13 mouse cellular contexts compared by ENCODE assay signal in the genomic region with DNA sequence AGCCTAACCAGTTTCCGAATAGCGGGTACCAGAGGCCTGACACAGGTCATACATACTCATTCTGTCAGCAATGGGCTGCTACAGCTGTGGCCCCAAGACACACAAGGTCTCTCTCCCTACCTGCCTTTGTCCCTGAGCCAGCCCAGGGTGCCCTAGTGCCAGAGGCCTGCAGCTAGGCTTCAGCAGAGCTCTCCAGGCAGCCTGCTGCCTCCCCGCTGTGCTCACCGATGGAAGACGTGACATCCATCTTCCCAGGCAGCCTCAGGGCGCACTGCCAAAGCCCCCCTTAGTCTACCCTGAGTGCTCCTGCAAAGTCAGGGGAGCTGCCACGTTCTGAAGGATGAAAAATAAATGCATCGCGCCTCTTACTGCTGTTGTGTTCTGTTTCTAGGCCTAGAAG. TPM values are rescaled to one million over a fixed set of nuclear protein-coding genes. Genes with fewer than 3 reads are reported as not detected.
DNase-seq lines count a peak whose midpoint lies in the region; ATAC-seq lines count a peak whose summit lies in the region.
"Had no signal": no experiment of that assay in that cellular context is flagged by ENCODE, and none has a peak within 500 bp of the region (broad histone marks: within the 10 kb centered on the region; RNA-seq: fewer than 3 reads in every experiment).

No protein-coding gene starts in this region.

- intact Hi-C loops in gastrocnemius, postnatal 14 days (cut with DNase I; ENCODE audit: low total_unique reads), result no loop called here

- 51% methylated on average over 9 of the region's 9 CpGs for WGBS in neural tube, embryonic 11.5 days
- 30% methylated on average over 9 of the region's 9 CpGs for WGBS in forebrain, embryonic 15.5 days
- WGBS in limb, embryonic 10.5 days, result 49% methylated on average over 9 of the region's 9 CpGs

- no peak overlapping the region for H3K27ac ChIP-seq in neural tube, embryonic 11.5 days (ENCODE audit: low read depth, low read length)
- H3K27ac ChIP-seq in forebrain, embryonic 15.5 days (replicated peaks), result peak overlapping the region; percentile 38
- peak overlapping the region; percentile 56; the same call in 1 of the 2 replicates for H3K27ac ChIP-seq in limb, embryonic 10.5 days
- H3K27ac ChIP-seq: embryonic facial prominence, embryonic 13.5 days; left cerebral cortex, adult 2 months; liver, embryonic 14.5 days had no signal

- H3K4me1 ChIP-seq in neural tube, embryonic 11.5 days (ENCODE audit: control insufficient read depth, insufficient read depth, low read length), result no peaks in the 10 kb centered on the region
- peaks cover 11% of the 10 kb centered on the region for H3K4me1 ChIP-seq in forebrain, embryonic 15.5 days
- peaks cover 10% of the 10 kb centered on the region; the same call in 1 of the 2 replicates for H3K4me1 ChIP-seq in limb, embryonic 10.5 days

- no peak overlapping the region for H3K4me2 ChIP-seq in neural tube, embryonic 11.5 days (ENCODE audit: low read depth)
- H3K4me2 ChIP-seq in forebrain, embryonic 15.5 days (replicated peaks), result no peak overlapping the region
- H3K4me2 ChIP-seq: embryonic facial prominence, embryonic 13.5 days; heart, embryonic 11.5 days had no signal

- peak; percentile 53 for DNase-seq in neural tube, embryonic 11.5 days (ENCODE audit: low spot score)
- no peak for DNase-seq in neural tube, embryonic 10.5 days (ENCODE audit: extremely low spot score, low spot score)
- no peak for DNase-seq in limb, embryonic 10.5 days (ENCODE audit: low spot score)
- peak; percentile 64 for DNase-seq in testis, postnatal 10 days (ENCODE audit: low spot score)
- DNase-seq in gastrocnemius, postnatal 14 days, result no peak
- DNase-seq in heart, adult 18-20 months, result no peak
- DNase-seq: kidney, postnatal 14 days; right cerebral cortex, postnatal 25 days had no signal

- H3K4me3 ChIP-seq in neural tube, embryonic 11.5 days (ENCODE audit: low read depth, low read length), result no peak overlapping the region
- H3K4me3 ChIP-seq in forebrain, embryonic 15.5 days, result no peak overlapping the region
- no peak overlapping the region for H3K4me3 ChIP-seq in limb, embryonic 10.5 days
- H3K4me3 ChIP-seq: embryonic facial prominence, embryonic 13.5 days; left cerebral cortex, adult 2 months had no signal

- H3K36me3 ChIP-seq in neural tube, embryonic 11.5 days (ENCODE audit: control insufficient read depth, insufficient read depth, low read length), result no peaks in the 10 kb centered on the region
- no peaks in the 10 kb centered on the region for H3K36me3 ChIP-seq in forebrain, embryonic 15.5 days
- H3K36me3 ChIP-seq in limb, embryonic 10.5 days, result peaks cover 16% of the 10 kb centered on the region

- no peaks in the 10 kb centered on the region for H3K27me3 ChIP-seq in neural tube, embryonic 11.5 days (ENCODE audit: control insufficient read depth, insufficient read depth, low read length)
- no peaks in the 10 kb centered on the region for H3K27me3 ChIP-seq in forebrain, embryonic 15.5 days
- no peaks in the 10 kb centered on the region for H3K27me3 ChIP-seq in limb, embryonic 10.5 days (ENCODE audit: low read depth, poor library complexity, severe bottlenecking)
- H3K27me3 ChIP-seq: embryonic facial prominence, embryonic 13.5 days had no signal

- ATAC-seq in neural tube, embryonic 11.5 days (ENCODE audit: insufficient read depth, low FRiP score, low TSS enrichment), result no peak
- peak; percentile 55 for ATAC-seq in forebrain, embryonic 15.5 days (replicated peaks)

- no peaks in the 10 kb centered on the region for H3K9me3 ChIP-seq in neural tube, embryonic 11.5 days (ENCODE audit: control insufficient read depth, low read length)
- no peaks in the 10 kb centered on the region for H3K9me3 ChIP-seq in forebrain, embryonic 15.5 days
- no peaks in the 10 kb centered on the region for H3K9me3 ChIP-seq in limb, embryonic 10.5 days (replicated peaks)
- H3K9me3 ChIP-seq: embryonic facial prominence, embryonic 13.5 days had no signal

- H3K9ac ChIP-seq in neural tube, embryonic 11.5 days (ENCODE audit: low read length), result no peak overlapping the region; the same call in 1 of the 2 replicates
- H3K9ac ChIP-seq in forebrain, embryonic 15.5 days (replicated peaks), result no peak overlapping the region
- H3K9ac ChIP-seq: embryonic facial prominence, embryonic 13.5 days; liver, embryonic 14.5 days had no signal

RNA-seq across cellular contexts. Expression of a gene that starts 58.1 kb away (rescaled TPM):
- 13.6 and 16.7 TPM in 2 replicates for polyA plus RNA-seq in neural tube, embryonic 11.5 days (2014; fragmentation: Nextera tagmentation; extraction: Ambion mirVana)
- 5.5 and 7.5 TPM in 2 replicates for polyA plus RNA-seq in forebrain, embryonic 15.5 days (2015; fragmentation: Nextera tagmentation; extraction: Ambion mirVana)
- 12.5 and 18.3 TPM in 2 replicates for polyA plus RNA-seq in limb, embryonic 10.5 days (2016; fragmentation: Nextera tagmentation; extraction: Ambion mirVana)
- total RNA-seq in gastrocnemius, postnatal 14 days (2021), result 10 to 100 TPM; 20.2 to 31.6 TPM
- total RNA-seq in heart, adult 18-20 months (2021), result 10 to 100 TPM; 12.3 to 15.6 TPM

Comparison
In these comparisons a context has a peak if more than half of its experiments do, and no peak if none do; other contexts are left out.
1. DNase-seq: peak in neural tube, embryonic 11.5 days (single experiment) and testis, postnatal 10 days (single experiment); none in neural tube, embryonic 10.5 days (single experiment), limb, embryonic 10.5 days (single experiment), gastrocnemius, postnatal 14 days (single experiment) and heart, adult 18-20 months (0 of 2).